Mouse (Mus musculus): ENCODE measurements around the gene L3hypdh. TPM values are rescaled to one million over a fixed set of nuclear protein-coding genes. Genes with fewer than 3 reads are reported as not detected.
A peak's percentile ranks its signal among the peaks of the same experiment; 100 is the strongest.
"Not testable (repeated sequence)": the region's sequence is repeated elsewhere in the genome, so short reads cannot be mapped to it uniquely, and the experiment has no call there.

The L3hypdh gene
- polyA plus RNA-seq, 1 experiment from 2014 or later = 8.9 TPM

GRCm38 (mm10) chr12:72069626-72070326 lies 15.5 kb downstream of the L3hypdh start:
- H3K9me3 ChIP-seq (ENCODE audit: control insufficient read depth, low read length) = no peaks in the 10 kb centered on the region
- H3K4me1 ChIP-seq (replicated peaks; ENCODE audit: control insufficient read depth, insufficient read depth, low read length) = peaks cover 7% of the 10 kb centered on the region; the same call in 1 of the 2 replicates
- peak overlapping the region; percentile 80 for H3K4me3 ChIP-seq (replicated peaks; ENCODE audit: low read length)
- H3K36me3 ChIP-seq (ENCODE audit: control insufficient read depth, insufficient read depth) = no peaks in the 10 kb centered on the region
- H3K4me2 ChIP-seq (ENCODE audit: low read length) = peak overlapping the region; percentile 89
- WGBS = 4% methylated on average over 40 of the region's 40 CpGs
- H3K27me3 ChIP-seq (replicated peaks; ENCODE audit: control insufficient read depth, insufficient read depth, low read length) = peaks cover 8% of the 10 kb centered on the region; the same call in 1 of the 2 replicates
- H3K27ac ChIP-seq (ENCODE audit: low read length) = no peak overlapping the region; the same call in 1 of the 2 replicates
- peak; percentile 61; the same call in 1 of the 2 replicates for ATAC-seq
- H3K9ac ChIP-seq (replicated peaks; ENCODE audit: low read depth, low read length) = peak overlapping the region; percentile 80

GRCm38 (mm10) chr12:72057780-72058179 lies 27.5 kb downstream of the L3hypdh start:
- Histone ChIP-seq H3K27ac (ENCODE audit: low read length) (no peak overlapping the region), H3K36me3 (ENCODE audit: control insufficient read depth, insufficient read depth) (no peaks in the 10 kb centered on the region), H3K9ac (replicated peaks; ENCODE audit: low read depth, low read length) (no peak overlapping the region), H3K4me3 (replicated peaks; ENCODE audit: low read length) (no peak overlapping the region), H3K27me3 (replicated peaks; ENCODE audit: control insufficient read depth, insufficient read depth, low read length) (no peaks in the 10 kb centered on the region), H3K9me3 (ENCODE audit: control insufficient read depth, low read length) (no peaks in the 10 kb centered on the region), H3K4me2 (ENCODE audit: low read length) (no peak overlapping the region), H3K4me1 (replicated peaks; ENCODE audit: control insufficient read depth, insufficient read depth, low read length) (no peaks in the 10 kb centered on the region)
- 93% methylated on average over 1 of the region's 1 CpGs for WGBS
- no peak for ATAC-seq

DNA sequence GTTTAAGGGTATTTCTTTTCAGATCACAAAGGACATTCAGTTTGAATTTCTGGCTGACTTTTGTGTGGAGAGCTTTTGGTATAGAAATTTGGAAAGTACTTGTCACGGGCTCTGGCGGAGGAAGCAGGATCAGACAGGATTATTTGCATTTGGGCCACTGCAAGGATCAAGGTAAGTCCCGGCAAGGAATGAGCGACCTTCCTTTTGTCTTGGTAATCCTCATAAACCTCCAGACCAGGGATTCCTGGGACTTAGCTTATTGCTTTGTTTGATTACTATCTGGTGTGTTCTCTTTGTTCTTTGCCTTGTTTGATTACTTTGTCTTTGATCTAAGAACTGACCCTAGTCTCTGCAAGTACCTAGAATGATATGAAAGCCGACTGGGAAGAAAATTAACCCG lies 31.4 kb downstream of the L3hypdh start:
- no peaks in the 10 kb centered on the region for H3K36me3 ChIP-seq (ENCODE audit: control insufficient read depth, insufficient read depth)
- H3K27ac ChIP-seq (ENCODE audit: low read length) = no peak overlapping the region
- no peaks in the 10 kb centered on the region for H3K4me1 ChIP-seq (replicated peaks; ENCODE audit: control insufficient read depth, insufficient read depth, low read length)
- H3K9me3 ChIP-seq (ENCODE audit: control insufficient read depth, low read length) = no peaks in the 10 kb centered on the region
- no peak overlapping the region for H3K9ac ChIP-seq (replicated peaks; ENCODE audit: low read depth, low read length)
- WGBS = 19% methylated on average over 6 of the region's 6 CpGs
- H3K27me3 ChIP-seq (replicated peaks; ENCODE audit: control insufficient read depth, insufficient read depth, low read length) = no peaks in the 10 kb centered on the region
- ATAC-seq = no peak
- no peak overlapping the region for H3K4me2 ChIP-seq (ENCODE audit: low read length)
- H3K4me3 ChIP-seq (replicated peaks; ENCODE audit: low read length) = no peak overlapping the region

GRCm38 (mm10) chr12:72053303-72053702 lies 31.9 kb downstream of the L3hypdh start:
- Histone ChIP-seq H3K4me2 (ENCODE audit: low read length) (no peak overlapping the region), H3K4me3 (replicated peaks; ENCODE audit: low read length) (no peak overlapping the region), H3K27ac (ENCODE audit: low read length) (no peak overlapping the region), H3K9me3 (ENCODE audit: control insufficient read depth, low read length) (no peaks in the 10 kb centered on the region), H3K27me3 (replicated peaks; ENCODE audit: control insufficient read depth, insufficient read depth, low read length) (no peaks in the 10 kb centered on the region), H3K36me3 (ENCODE audit: control insufficient read depth, insufficient read depth) (no peaks in the 10 kb centered on the region), H3K4me1 (replicated peaks; ENCODE audit: control insufficient read depth, insufficient read depth, low read length) (no peaks in the 10 kb centered on the region), H3K9ac (replicated peaks; ENCODE audit: low read depth, low read length) (no peak overlapping the region)
- no peak for ATAC-seq
- 44% methylated on average over 6 of the region's 6 CpGs for WGBS

- no peak overlapping the region for H3K4me2 ChIP-seq (ENCODE audit: low read length)
- H3K4me3 ChIP-seq (replicated peaks; ENCODE audit: low read length) = no peak overlapping the region
- 81% methylated on average over 6 of the region's 6 CpGs for WGBS
- H3K9ac ChIP-seq (replicated peaks; ENCODE audit: low read depth, low read length) = no peak overlapping the region
- H3K36me3 ChIP-seq (ENCODE audit: control insufficient read depth, insufficient read depth) = no peaks in the 10 kb centered on the region
- H3K27me3 ChIP-seq (replicated peaks; ENCODE audit: control insufficient read depth, insufficient read depth, low read length) = no peaks in the 10 kb centered on the region
- ATAC-seq = no peak
- no peaks in the 10 kb centered on the region for H3K9me3 ChIP-seq (ENCODE audit: control insufficient read depth, low read length)
- H3K27ac ChIP-seq (ENCODE audit: low read length) = no peak overlapping the region
- H3K4me1 ChIP-seq (replicated peaks; ENCODE audit: control insufficient read depth, insufficient read depth, low read length) = no peaks in the 10 kb centered on the region
Observed at GRCm38 (mm10) chr12:72052571-72052970, 32.7 kb downstream of the L3hypdh start.

GRCm38 (mm10) chr12:72050821-72051220 lies 34.4 kb downstream of the L3hypdh start:
- no peaks in the 10 kb centered on the region for H3K27me3 ChIP-seq (replicated peaks; ENCODE audit: control insufficient read depth, insufficient read depth, low read length)
- H3K4me3 ChIP-seq (replicated peaks; ENCODE audit: low read length) = no peak overlapping the region
- H3K9me3 ChIP-seq (ENCODE audit: control insufficient read depth, low read length) = no peaks in the 10 kb centered on the region
- no peaks in the 10 kb centered on the region for H3K4me1 ChIP-seq (replicated peaks; ENCODE audit: control insufficient read depth, insufficient read depth, low read length)
- no peak for ATAC-seq
- no peaks in the 10 kb centered on the region for H3K36me3 ChIP-seq (ENCODE audit: control insufficient read depth, insufficient read depth)
- WGBS = 84% methylated on average over 4 of the region's 4 CpGs
- H3K27ac ChIP-seq (ENCODE audit: low read length) = no peak overlapping the region
- no peak overlapping the region for H3K4me2 ChIP-seq (ENCODE audit: low read length)
- no peak overlapping the region for H3K9ac ChIP-seq (replicated peaks; ENCODE audit: low read depth, low read length)

DNA sequence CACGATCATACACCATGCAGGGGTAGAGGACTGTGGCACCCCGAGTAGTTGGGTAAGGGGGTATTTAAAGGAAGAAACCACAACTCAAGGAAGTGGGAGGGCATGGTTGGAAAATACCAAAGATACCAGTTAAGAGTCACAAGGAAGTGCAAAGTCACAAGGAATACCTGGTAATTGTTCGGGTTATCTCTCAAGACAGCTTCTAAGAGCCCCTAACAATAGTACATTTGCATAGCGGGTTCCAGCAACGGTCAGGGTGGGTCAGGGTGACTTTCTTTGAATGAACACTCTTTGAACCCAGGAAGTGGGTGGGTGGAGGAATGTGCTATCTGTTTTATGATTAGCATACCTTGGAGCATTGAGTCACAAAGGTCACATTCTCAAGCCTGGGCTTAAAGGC lies 35.1 kb downstream of the L3hypdh start:
- ATAC-seq; H3K4me2 ChIP-seq (ENCODE audit: low read length); H3K9me3 ChIP-seq (ENCODE audit: control insufficient read depth, low read length); H3K27ac ChIP-seq (ENCODE audit: low read length); H3K27me3 ChIP-seq (replicated peaks; ENCODE audit: control insufficient read depth, insufficient read depth, low read length); H3K4me1 ChIP-seq (replicated peaks; ENCODE audit: control insufficient read depth, insufficient read depth, low read length); H3K4me3 ChIP-seq (replicated peaks; ENCODE audit: low read length); H3K36me3 ChIP-seq (ENCODE audit: control insufficient read depth, insufficient read depth); H3K9ac ChIP-seq (replicated peaks; ENCODE audit: low read depth, low read length): not testable (repeated sequence)
- WGBS = 93% methylated on average over 5 of the region's 5 CpGs

GRCm38 (mm10) chr12:72047513-72047912 lies 37.7 kb downstream of the L3hypdh start:
- Histone ChIP-seq H3K4me3 (replicated peaks; ENCODE audit: low read length) (no peak overlapping the region), H3K9ac (replicated peaks; ENCODE audit: low read depth, low read length) (no peak overlapping the region), H3K4me2 (ENCODE audit: low read length) (no peak overlapping the region), H3K4me1 (replicated peaks; ENCODE audit: control insufficient read depth, insufficient read depth, low read length) (no peaks in the 10 kb centered on the region), H3K27me3 (replicated peaks; ENCODE audit: control insufficient read depth, insufficient read depth, low read length) (no peaks in the 10 kb centered on the region), H3K9me3 (ENCODE audit: control insufficient read depth, low read length) (no peaks in the 10 kb centered on the region), H3K36me3 (ENCODE audit: control insufficient read depth, insufficient read depth) (no peaks in the 10 kb centered on the region), H3K27ac (ENCODE audit: low read length) (no peak overlapping the region)
- 0% methylated on average over 2 of the region's 2 CpGs for WGBS
- no peak for ATAC-seq

DNA sequence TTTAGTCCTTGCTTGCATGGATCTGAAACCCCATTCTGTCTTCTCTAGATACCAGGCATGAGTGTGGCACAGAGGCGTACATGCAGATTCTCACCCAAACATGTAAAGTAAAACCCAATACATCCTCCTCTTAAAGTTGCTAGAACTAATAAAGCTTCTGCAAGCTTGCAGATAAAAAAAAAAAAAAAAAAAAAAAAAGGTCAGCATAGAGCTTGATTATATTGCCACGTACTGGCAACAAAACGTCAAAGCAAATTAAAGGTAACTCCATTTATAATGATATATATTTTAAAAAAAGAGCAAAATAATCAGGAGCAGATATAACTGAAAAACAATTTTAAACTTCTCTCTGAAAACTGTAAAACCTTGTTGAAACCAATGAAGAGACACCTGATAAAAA lies 44.0 kb downstream of the L3hypdh start:
- Histone ChIP-seq H3K9ac (replicated peaks; ENCODE audit: low read depth, low read length) (no peak overlapping the region), H3K4me3 (replicated peaks; ENCODE audit: low read length) (no peak overlapping the region), H3K4me1 (replicated peaks; ENCODE audit: control insufficient read depth, insufficient read depth, low read length) (no peaks in the 10 kb centered on the region), H3K9me3 (ENCODE audit: control insufficient read depth, low read length) (peaks cover 2% of the 10 kb centered on the region; the same call in 1 of the 2 replicates), H3K36me3 (ENCODE audit: control insufficient read depth, insufficient read depth) (no peaks in the 10 kb centered on the region), H3K27me3 (replicated peaks; ENCODE audit: control insufficient read depth, insufficient read depth, low read length) (no peaks in the 10 kb centered on the region), H3K27ac (ENCODE audit: low read length) (no peak overlapping the region), H3K4me2 (ENCODE audit: low read length) (no peak overlapping the region)
- no peak for ATAC-seq
- 92% methylated on average over 3 of the region's 3 CpGs for WGBS

GRCm38 (mm10) chr12:72039501-72039900 lies 45.7 kb downstream of the L3hypdh start:
- 86% methylated on average over 8 of the region's 8 CpGs for WGBS
- ATAC-seq = no peak
- no peaks in the 10 kb centered on the region for H3K27me3 ChIP-seq (replicated peaks; ENCODE audit: control insufficient read depth, insufficient read depth, low read length)

More at GRCm38 (mm10) chr12:72039501-72039900, 45.7 kb downstream of the L3hypdh start:
- Histone ChIP-seq H3K9ac (replicated peaks; ENCODE audit: low read depth, low read length) (no peak overlapping the region), H3K36me3 (ENCODE audit: control insufficient read depth, insufficient read depth) (no peaks in the 10 kb centered on the region), H3K9me3 (ENCODE audit: control insufficient read depth, low read length) (peaks cover 2% of the 10 kb centered on the region; the same call in 1 of the 2 replicates), H3K4me1 (replicated peaks; ENCODE audit: control insufficient read depth, insufficient read depth, low read length) (no peaks in the 10 kb centered on the region), H3K27ac (ENCODE audit: low read length) (no peak overlapping the region), H3K4me2 (ENCODE audit: low read length) (no peak overlapping the region), H3K4me3 (replicated peaks; ENCODE audit: low read length) (no peak overlapping the region)
